Mouse (Mus musculus): ENCODE measurements at regions not wholly inside any gene's neighbourhood (a gene's known extent, or its start where the extent isn't known, plus 50 kb on each side); places are given as distances from the start of the nearest gene placed in this dataset.
A peak's percentile ranks its signal among the peaks of the same experiment; 100 is the strongest.

DNA sequence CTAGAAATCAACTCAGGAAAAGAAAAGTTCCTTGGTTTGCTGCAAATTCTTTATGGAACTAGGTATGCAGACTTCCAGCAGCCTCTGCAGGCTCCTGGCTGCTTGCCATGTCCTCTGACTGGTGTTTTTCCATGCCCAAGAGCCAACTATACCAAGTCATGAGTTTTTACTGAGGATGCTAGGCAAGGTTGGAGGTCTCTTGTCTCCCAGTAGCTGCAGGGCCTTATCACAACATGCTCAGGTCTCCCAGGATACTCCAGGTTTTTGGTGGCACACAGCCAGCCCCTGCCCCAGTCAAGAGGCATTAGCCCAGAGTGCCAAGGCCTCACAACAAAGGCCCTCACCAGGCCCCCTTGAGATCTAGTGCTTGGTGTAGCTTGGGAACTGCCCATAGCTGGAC, 409.3 kb upstream of the Fat1 start:
- DNase-seq = peak; percentile 39

DNA sequence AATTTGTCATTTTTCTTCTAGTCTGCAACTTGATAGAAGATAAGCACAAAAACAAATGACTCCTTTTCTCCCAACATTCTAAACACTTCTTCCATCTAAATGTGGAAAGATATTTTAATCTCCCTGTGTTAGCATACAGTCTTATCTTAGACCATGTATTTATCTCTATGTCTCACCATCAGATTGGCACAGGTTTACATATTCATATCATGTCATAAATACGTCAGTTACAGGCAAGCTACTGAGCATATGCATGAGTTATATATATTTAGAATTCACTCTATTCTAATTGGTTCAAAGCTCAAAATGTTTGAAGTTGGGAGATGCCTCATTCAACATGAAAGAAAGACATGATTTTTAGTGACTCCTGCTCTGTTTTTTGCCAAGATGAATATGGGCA, 405.6 kb upstream of the Fat1 start:
- DNase-seq = no peak

DNA sequence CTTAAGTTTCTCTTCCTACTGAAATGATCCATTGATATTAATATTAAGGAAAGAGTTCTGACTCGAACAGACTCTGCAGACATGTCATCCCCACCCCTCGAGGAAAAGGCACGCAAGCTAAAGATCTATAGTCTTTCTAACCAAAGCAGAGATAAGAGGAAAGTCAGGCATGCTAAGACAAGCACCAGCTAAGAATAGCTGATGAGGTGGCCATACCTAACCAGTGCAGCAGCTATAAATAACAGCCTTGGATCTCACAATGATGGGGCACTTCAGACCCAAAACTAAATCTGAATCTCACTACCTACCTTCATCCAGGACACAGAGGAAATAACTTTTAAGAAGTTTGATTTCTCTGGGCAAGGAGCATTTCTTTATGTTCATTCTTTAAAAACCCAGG, 386.4 kb upstream of the Fat1 start:
- DNase-seq = no peak

DNA sequence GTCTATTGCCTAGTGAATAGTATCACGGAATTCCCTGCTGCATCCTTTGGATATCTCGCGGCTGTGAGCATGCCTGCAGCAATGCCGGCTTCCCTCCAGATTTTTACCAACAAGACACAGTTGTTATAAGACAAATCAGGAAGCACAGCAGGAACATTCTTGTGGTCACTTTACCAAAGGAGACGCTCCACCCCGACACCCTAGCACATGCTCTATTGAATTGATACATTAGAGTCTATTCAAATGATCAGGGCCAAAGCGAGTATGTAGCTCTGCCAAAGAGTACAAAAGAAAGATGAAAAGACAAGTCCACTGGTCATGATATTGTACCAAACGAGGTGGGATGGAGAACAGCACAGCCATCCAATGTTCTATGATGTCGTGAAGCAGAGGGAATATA, 376.1 kb upstream of the Fat1 start:
- DNase-seq = no peak

DNA sequence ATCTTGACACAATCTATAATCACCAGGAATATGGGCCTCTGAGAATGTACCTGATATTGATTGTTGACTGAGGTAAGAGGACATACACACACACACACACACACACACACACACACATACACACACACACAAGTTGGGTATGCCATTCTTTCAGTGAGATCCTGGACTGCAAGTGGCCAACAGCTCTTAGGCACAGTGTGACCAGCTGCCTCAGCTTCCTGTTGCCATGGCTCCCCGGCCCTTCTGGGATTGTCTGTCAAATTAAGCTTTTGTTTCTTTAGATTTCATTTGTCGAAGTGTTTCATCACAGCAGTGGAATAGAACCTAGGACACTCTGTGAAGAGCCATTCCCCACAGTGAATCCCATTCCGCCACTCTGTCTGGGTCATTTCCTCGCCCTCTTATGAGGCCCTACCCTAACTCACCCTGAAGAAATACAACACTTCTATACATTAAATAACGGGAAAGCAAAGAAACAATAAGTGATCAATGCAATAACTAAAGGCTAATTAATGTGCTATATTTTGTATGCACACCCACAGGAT, 358.9 kb upstream of the Fat1 start:
- no peak for DNase-seq

DNA sequence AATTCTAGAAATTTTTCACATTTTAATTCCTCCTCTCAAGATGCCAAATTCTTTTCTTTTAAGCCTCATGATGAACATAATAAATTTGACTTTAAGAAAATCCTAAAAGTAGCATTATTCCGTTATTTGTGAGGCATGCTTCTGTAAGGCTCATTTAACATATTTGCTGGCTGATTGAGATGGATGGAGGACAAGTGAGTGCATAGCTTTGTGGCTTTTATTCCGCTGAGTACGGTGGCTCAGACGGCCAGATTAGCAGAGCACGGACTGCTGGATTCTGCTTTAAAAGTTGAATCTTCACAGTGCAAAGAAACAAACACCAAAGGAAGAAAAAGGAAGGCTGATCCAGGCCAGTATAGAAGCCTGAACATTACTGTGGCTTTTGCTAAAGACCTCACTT, 358.3 kb upstream of the Fat1 start:
- DNase-seq = no peak

Data from kidney, postnatal 14 days (tissue).